Mouse (Mus musculus): ENCODE results near the gene Rcor1. TPM values are rescaled to one million over a fixed set of nuclear protein-coding genes. Genes with fewer than 3 reads are reported as not detected.

Gene Rcor1
- polyA plus RNA-seq (2011; ENCODE audit: insufficient read depth, insufficient read length, low read depth, missing spikeins) = 31.8 and 34.4 TPM in 2 replicates

- TF ChIP-seq CTCF (IDR thresholded peaks at IDR 0.05; ENCODE audit: low read depth, low read length) (no peak), POLR2A (IDR thresholded peaks at IDR 0.05; ENCODE audit: insufficient read depth, low read length) (peak; percentile 21), EP300 (IDR thresholded peaks at IDR 0.05; ENCODE audit: insufficient read depth, low read depth, low read length) (no peak)
- Histone ChIP-seq H3K27me3 (ENCODE audit: control insufficient read depth, insufficient read depth, low read length, poor library complexity, severe bottlenecking) (no peaks in the 10 kb centered on the region), H3K4me1 (ENCODE audit: control insufficient read depth, insufficient read depth, low read length) (peaks cover 3% of the 10 kb centered on the region), H3K9me3 (replicated peaks; ENCODE audit: control insufficient read depth, insufficient read depth, low read length, poor library complexity, severe bottlenecking) (no peaks in the 10 kb centered on the region), H3K36me3 (ENCODE audit: control insufficient read depth, insufficient read depth, low read length, poor library complexity, severe bottlenecking) (no peaks in the 10 kb centered on the region), H3K9ac (ENCODE audit: low read depth, poor library complexity, severe bottlenecking) (peak within 1 kb of the TSS; percentile 96), H3K4me3 (ENCODE audit: low read depth, low read length) (peak within 1 kb of the TSS; percentile 95), H3K27ac (ENCODE audit: insufficient read depth, low read length) (peak within 1 kb of the TSS; percentile 77)
These were observed at the start of gene Rcor1 for GRCm38 (mm10) chr12:111038976-111039612. TSS of gene Rcor1 (plus strand) at chr12:111039351.

GRCm38 (mm10) chr12:110989409-110989808 is 49.7 kb upstream of the Rcor1 start:
- TF ChIP-seq CTCF (IDR thresholded peaks at IDR 0.05; ENCODE audit: low read depth, low read length) = no peak
- no peak for TF ChIP-seq EP300 (IDR thresholded peaks at IDR 0.05; ENCODE audit: insufficient read depth, low read depth, low read length)
- no peak for TF ChIP-seq POLR2A (IDR thresholded peaks at IDR 0.05; ENCODE audit: insufficient read depth, low read length)
- no peak overlapping the region for H3K9ac ChIP-seq (ENCODE audit: low read depth, poor library complexity, severe bottlenecking)
- no peaks in the 10 kb centered on the region for H3K36me3 ChIP-seq (ENCODE audit: control insufficient read depth, insufficient read depth, low read length, poor library complexity, severe bottlenecking)
- H3K4me3 ChIP-seq (ENCODE audit: low read depth, low read length) = no peak overlapping the region
- H3K27ac ChIP-seq (ENCODE audit: insufficient read depth, low read length) = no peak overlapping the region
- H3K4me1 ChIP-seq (ENCODE audit: control insufficient read depth, insufficient read depth, low read length) = peaks cover 2% of the 10 kb centered on the region
- H3K9me3 ChIP-seq (replicated peaks; ENCODE audit: control insufficient read depth, insufficient read depth, low read length, poor library complexity, severe bottlenecking) = no peaks in the 10 kb centered on the region
- no peaks in the 10 kb centered on the region for H3K27me3 ChIP-seq (ENCODE audit: control insufficient read depth, insufficient read depth, low read length, poor library complexity, severe bottlenecking)

- Histone ChIP-seq H3K4me3 (ENCODE audit: low read depth, low read length) (no peak overlapping the region), H3K27me3 (ENCODE audit: control insufficient read depth, insufficient read depth, low read length, poor library complexity, severe bottlenecking) (no peaks in the 10 kb centered on the region), H3K36me3 (ENCODE audit: control insufficient read depth, insufficient read depth, low read length, poor library complexity, severe bottlenecking) (no peaks in the 10 kb centered on the region), H3K4me1 (ENCODE audit: control insufficient read depth, insufficient read depth, low read length) (peaks cover 2% of the 10 kb centered on the region), H3K27ac (ENCODE audit: insufficient read depth, low read length) (no peak overlapping the region), H3K9ac (ENCODE audit: low read depth, poor library complexity, severe bottlenecking) (no peak overlapping the region), H3K9me3 (replicated peaks; ENCODE audit: control insufficient read depth, insufficient read depth, low read length, poor library complexity, severe bottlenecking) (no peaks in the 10 kb centered on the region)
- TF ChIP-seq EP300 (IDR thresholded peaks at IDR 0.05; ENCODE audit: insufficient read depth, low read depth, low read length) (no peak), POLR2A (IDR thresholded peaks at IDR 0.05; ENCODE audit: insufficient read depth, low read length) (no peak)
These were observed 48.7 kb upstream of the Rcor1 start for GRCm38 (mm10) chr12:110990500-110990899.

- Histone ChIP-seq H3K27me3 (ENCODE audit: control insufficient read depth, insufficient read depth, low read length, poor library complexity, severe bottlenecking) (no peaks in the 10 kb centered on the region), H3K27ac (ENCODE audit: insufficient read depth, low read length) (peak overlapping the region; percentile 62), H3K9me3 (replicated peaks; ENCODE audit: control insufficient read depth, insufficient read depth, low read length, poor library complexity, severe bottlenecking) (no peaks in the 10 kb centered on the region), H3K36me3 (ENCODE audit: control insufficient read depth, insufficient read depth, low read length, poor library complexity, severe bottlenecking) (no peaks in the 10 kb centered on the region), H3K4me3 (ENCODE audit: low read depth, low read length) (peak overlapping the region; percentile 73), H3K4me1 (ENCODE audit: control insufficient read depth, insufficient read depth, low read length) (peaks cover 2% of the 10 kb centered on the region), H3K9ac (ENCODE audit: low read depth, poor library complexity, severe bottlenecking) (peak overlapping the region; percentile 13)
- TF ChIP-seq POLR2A (IDR thresholded peaks at IDR 0.05; ENCODE audit: insufficient read depth, low read length) (no peak), CTCF (IDR thresholded peaks at IDR 0.05; ENCODE audit: low read depth, low read length) (peak; percentile 84), EP300 (IDR thresholded peaks at IDR 0.05; ENCODE audit: insufficient read depth, low read depth, low read length) (0 out of 2 replicates have a peak, but pooled peaks have one; percentile 28)
These were observed 47.6 kb upstream of the Rcor1 start for GRCm38 (mm10) chr12:110991361-110992127.

- TF ChIP-seq POLR2A (IDR thresholded peaks at IDR 0.05; ENCODE audit: insufficient read depth, low read length) (no peak), CTCF (IDR thresholded peaks at IDR 0.05; ENCODE audit: low read depth, low read length) (peak; percentile 86), EP300 (IDR thresholded peaks at IDR 0.05; ENCODE audit: insufficient read depth, low read depth, low read length) (no peak)
- Histone ChIP-seq H3K4me1 (ENCODE audit: control insufficient read depth, insufficient read depth, low read length) (peaks cover 2% of the 10 kb centered on the region), H3K27ac (ENCODE audit: insufficient read depth, low read length) (peak overlapping the region; percentile 38), H3K4me3 (ENCODE audit: low read depth, low read length) (peak overlapping the region; percentile 73), H3K36me3 (ENCODE audit: control insufficient read depth, insufficient read depth, low read length, poor library complexity, severe bottlenecking) (no peaks in the 10 kb centered on the region), H3K9ac (ENCODE audit: low read depth, poor library complexity, severe bottlenecking) (peak overlapping the region; percentile 13), H3K9me3 (replicated peaks; ENCODE audit: control insufficient read depth, insufficient read depth, low read length, poor library complexity, severe bottlenecking) (no peaks in the 10 kb centered on the region), H3K27me3 (ENCODE audit: control insufficient read depth, insufficient read depth, low read length, poor library complexity, severe bottlenecking) (no peaks in the 10 kb centered on the region)
These were observed 47.0 kb upstream of the Rcor1 start for GRCm38 (mm10) chr12:110992128-110992553.

- H3K36me3 ChIP-seq (ENCODE audit: control insufficient read depth, insufficient read depth, low read length, poor library complexity, severe bottlenecking) = no peaks in the 10 kb centered on the region
- no peaks in the 10 kb centered on the region for H3K9me3 ChIP-seq (replicated peaks; ENCODE audit: control insufficient read depth, insufficient read depth, low read length, poor library complexity, severe bottlenecking)
- no peak for TF ChIP-seq CTCF (IDR thresholded peaks at IDR 0.05; ENCODE audit: low read depth, low read length)
- no peak for TF ChIP-seq EP300 (IDR thresholded peaks at IDR 0.05; ENCODE audit: insufficient read depth, low read depth, low read length)
- TF ChIP-seq POLR2A (IDR thresholded peaks at IDR 0.05; ENCODE audit: insufficient read depth, low read length) = no peak
- peak overlapping the region; percentile 30 for H3K4me3 ChIP-seq (ENCODE audit: low read depth, low read length)
- H3K27me3 ChIP-seq (ENCODE audit: control insufficient read depth, insufficient read depth, low read length, poor library complexity, severe bottlenecking) = no peaks in the 10 kb centered on the region
- H3K4me1 ChIP-seq (ENCODE audit: control insufficient read depth, insufficient read depth, low read length) = peaks cover 2% of the 10 kb centered on the region
- H3K9ac ChIP-seq (ENCODE audit: low read depth, poor library complexity, severe bottlenecking) = peak overlapping the region; percentile 13
- no peak overlapping the region for H3K27ac ChIP-seq (ENCODE audit: insufficient read depth, low read length)
These were observed 46.4 kb upstream of the Rcor1 start for GRCm38 (mm10) chr12:110992771-110993170.
